Comparison of ENCODE assay signal across 11 mouse cellular contexts in genomic region chr11:55415731-55416130, GRCm38 (mm10). TPM values are rescaled to one million over a fixed set of nuclear protein-coding genes. Genes with fewer than 3 reads are reported as not detected.
DNase-seq lines count a peak whose midpoint lies in the region; ATAC-seq and TF ChIP-seq lines count a peak whose summit lies in the region.
"Not testable (repeated sequence)": the region's sequence is repeated elsewhere in the genome, so short reads cannot be mapped to it uniquely, and the experiment has no call there.
"Had no signal": no experiment of that assay in that cellular context is flagged by ENCODE, and none has a peak within 500 bp of the region (broad histone marks: within the 10 kb centered on the region; RNA-seq: fewer than 3 reads in every experiment).

No protein-coding gene starts in this region.

- peak overlapping the region; percentile 10; the same call in 1 of the 2 replicates for H3K4me2 ChIP-seq in embryonic facial prominence, embryonic 14.5 days (ENCODE audit: low read depth, low read length)
- peak overlapping the region; percentile 87 for H3K4me2 ChIP-seq in heart, embryonic 14.5 days (ENCODE audit: low read length)
- 0 out of 2 replicates have a peak overlapping the region, but pooled peaks have one; percentile 1 for H3K4me2 ChIP-seq in limb, embryonic 12.5 days
- H3K4me2 ChIP-seq in lung, postnatal 0 days (replicated peaks; ENCODE audit: low read depth, low read length), result peak overlapping the region; percentile 36; the same call in 1 of the 2 replicates
- H3K4me2 ChIP-seq in stomach, embryonic 16.5 days (ENCODE audit: low read depth, low read length), result peak overlapping the region; percentile 76

- H3K9me3 ChIP-seq in embryonic facial prominence, embryonic 14.5 days (ENCODE audit: control insufficient read depth, low read length); heart, embryonic 14.5 days (ENCODE audit: control insufficient read depth, low read length); limb, embryonic 12.5 days; lung, postnatal 0 days (ENCODE audit: low read length); stomach, embryonic 16.5 days (replicated peaks; ENCODE audit: control insufficient read depth, low read length): not testable (repeated sequence)

- not testable (repeated sequence) for H3K9ac ChIP-seq in embryonic facial prominence, embryonic 14.5 days (ENCODE audit: low read depth, low read length); heart, adult 2 months (ENCODE audit: low read depth, low read length); limb, embryonic 12.5 days (replicated peaks); lung, postnatal 0 days (replicated peaks; ENCODE audit: low read depth)
- peak overlapping the region; percentile 97; the same call in 1 of the 2 replicates for H3K9ac ChIP-seq in heart, embryonic 14.5 days (ENCODE audit: low read length)
- peak overlapping the region; percentile 58; the same call in 1 of the 2 replicates for H3K9ac ChIP-seq in stomach, embryonic 16.5 days (ENCODE audit: low read length)

- H3K27me3 ChIP-seq in embryonic facial prominence, embryonic 14.5 days (replicated peaks; ENCODE audit: control insufficient read depth, insufficient read depth, low read length); heart, adult 2 months (ENCODE audit: control insufficient read depth, insufficient read depth, low read length); heart, embryonic 14.5 days (ENCODE audit: control insufficient read depth, insufficient read depth, low read length); kidney, adult 2 months (replicated peaks; ENCODE audit: control insufficient read depth, insufficient read depth, low read length); limb, embryonic 12.5 days; lung, postnatal 0 days (replicated peaks; ENCODE audit: insufficient read depth, low read length); stomach, embryonic 16.5 days (ENCODE audit: control insufficient read depth, insufficient read depth, low read length): not testable (repeated sequence)

- ATAC-seq in embryonic facial prominence, embryonic 14.5 days (ENCODE audit: low read depth); heart, embryonic 14.5 days (ENCODE audit: insufficient number of reproducible peaks, insufficient read depth, low FRiP score, low read depth); limb, embryonic 12.5 days (ENCODE audit: insufficient number of reproducible peaks, insufficient read depth, low FRiP score, low TSS enrichment, low read depth); lung, postnatal 0 days; stomach, embryonic 16.5 days (ENCODE audit: insufficient read depth, low FRiP score): not testable (repeated sequence)

- intact Hi-C loops in heart, adult 2 months (cut with DNase I), result not testable (repeated sequence)

- not testable (repeated sequence) for TF ChIP-seq POLR2A in heart, adult 2 months (IDR thresholded peaks at IDR 0.05; ENCODE audit: insufficient read depth, low read depth, low read length); kidney, adult 2 months (IDR thresholded peaks at IDR 0.05; ENCODE audit: low read depth, low read length)

- H3K36me3 ChIP-seq in embryonic facial prominence, embryonic 14.5 days (ENCODE audit: control insufficient read depth, insufficient read depth, low read length), result peaks cover 28% of the 10 kb centered on the region; the same call in 1 of the 2 replicates
- H3K36me3 ChIP-seq in heart, adult 2 months (ENCODE audit: control insufficient read depth, insufficient read depth, low read length), result peaks cover 37% of the 10 kb centered on the region
- H3K36me3 ChIP-seq in heart, embryonic 14.5 days (ENCODE audit: control insufficient read depth, insufficient read depth, low read length), result peaks cover 32% of the 10 kb centered on the region
- H3K36me3 ChIP-seq in kidney, adult 2 months (ENCODE audit: control insufficient read depth, insufficient read depth, low read length); lung, postnatal 0 days (ENCODE audit: insufficient read depth, low read length); stomach, embryonic 16.5 days (ENCODE audit: control insufficient read depth, insufficient read depth, low read length): not testable (repeated sequence)
- H3K36me3 ChIP-seq in limb, embryonic 12.5 days, result peaks cover 24% of the 10 kb centered on the region

- H3K4me3 ChIP-seq in embryonic facial prominence, embryonic 14.5 days (ENCODE audit: low read depth, low read length), result peak overlapping the region; percentile 56; the same call in 1 of the 2 replicates
- H3K4me3 ChIP-seq in heart, adult 2 months, result peak overlapping the region; percentile 39
- H3K4me3 ChIP-seq in heart, embryonic 14.5 days (ENCODE audit: control insufficient read depth in 1 of 2, insufficient read depth in 1 of 2, low read depth in 1 of 2, low read length in 2 of 2); kidney, adult 2 months (ENCODE audit: insufficient read depth, low read depth, low read length); limb, embryonic 12.5 days (replicated peaks); lung, postnatal 0 days (ENCODE audit: low read depth, low read length): not testable (repeated sequence)
- H3K4me3 ChIP-seq in stomach, embryonic 16.5 days (replicated peaks; ENCODE audit: low read length), result peak overlapping the region; percentile 17; the same call in 1 of the 2 replicates

- H3K79me2 ChIP-seq in heart, adult 2 months (replicated peaks; ENCODE audit: control insufficient read depth, insufficient read depth, low read length), result not testable (repeated sequence)

- peaks cover 31% of the 10 kb centered on the region for H3K4me1 ChIP-seq in embryonic facial prominence, embryonic 14.5 days (ENCODE audit: control insufficient read depth, insufficient read depth, low read length)
- H3K4me1 ChIP-seq in heart, adult 2 months (ENCODE audit: control insufficient read depth, insufficient read depth, low read length), result peaks cover 40% of the 10 kb centered on the region
- peaks cover 38 to 74% of the 10 kb centered on the region in 2 experiments for H3K4me1 ChIP-seq in heart, embryonic 14.5 days (ENCODE audit: control insufficient read depth in 2 of 2, insufficient read depth in 2 of 2, low read length in 2 of 2)
- not testable (repeated sequence) for H3K4me1 ChIP-seq in kidney, adult 2 months (ENCODE audit: control insufficient read depth, insufficient read depth, low read length)
- H3K4me1 ChIP-seq in limb, embryonic 12.5 days (replicated peaks), result peaks cover 48% of the 10 kb centered on the region
- peaks cover 30% of the 10 kb centered on the region; the same call in 1 of the 2 replicates for H3K4me1 ChIP-seq in lung, postnatal 0 days (ENCODE audit: insufficient read depth, low read depth, low read length)
- H3K4me1 ChIP-seq in stomach, embryonic 16.5 days (ENCODE audit: control insufficient read depth, insufficient read depth, low read length), result peaks cover 59% of the 10 kb centered on the region

- TF ChIP-seq EP300 in heart, adult 2 months (IDR thresholded peaks at IDR 0.05; ENCODE audit: insufficient read depth, low read depth, low read length); lung, postnatal 0 days (IDR thresholded peaks at IDR 0.05): not testable (repeated sequence)

- 86% methylated on average over 5 of the region's 6 CpGs for WGBS in embryonic facial prominence, embryonic 14.5 days
- 42% methylated on average over 6 of the region's 6 CpGs for WGBS in heart, adult 2 months
- whole genome bisulfite sequencing in heart, embryonic 14.5 days, result 73% methylated on average over 5 of the region's 6 CpGs
- 74% methylated on average over 6 of the region's 6 CpGs for WGBS in kidney, adult 2 months
- WGBS in limb, embryonic 12.5 days, result 89% methylated on average over 6 of the region's 6 CpGs
- 69% methylated on average over 6 of the region's 6 CpGs for WGBS in lung, postnatal 0 days
- 80% methylated on average over 6 of the region's 6 CpGs for WGBS in stomach, embryonic 16.5 days

- TF ChIP-seq CTCF in heart, adult 2 months (IDR thresholded peaks at IDR 0.05); kidney, adult 2 months (conservative IDR thresholded peaks at IDR 0.05; ENCODE audit: insufficient read depth, insufficient read length, low read depth, low read length); lung, postnatal 0 days (IDR thresholded peaks at IDR 0.05): not testable (repeated sequence)

- H3K27ac ChIP-seq in embryonic facial prominence, embryonic 14.5 days (replicated peaks; ENCODE audit: low read depth, low read length), result 0 out of 2 replicates have a peak overlapping the region, but pooled peaks have one; percentile 29
- H3K27ac ChIP-seq in heart, adult 2 months, result peak overlapping the region; percentile 91
- peak overlapping the region in 1 of 2 experiments; percentile 98; a peak in 2 of 4 replicates for H3K27ac ChIP-seq in heart, embryonic 14.5 days (replicated peaks in 1 of 2; ENCODE audit: control insufficient read depth in 1 of 2, insufficient read depth in 1 of 2, low read depth in 2 of 2, low read length in 2 of 2)
- H3K27ac ChIP-seq in kidney, adult 2 months (ENCODE audit: insufficient read depth, low read depth, low read length), result peak overlapping the region; percentile 74; the same call in 1 of the 2 replicates
- H3K27ac ChIP-seq in limb, embryonic 12.5 days; stomach, embryonic 16.5 days (ENCODE audit: low read length): not testable (repeated sequence)
- peak overlapping the region; percentile 82 for H3K27ac ChIP-seq in lung, postnatal 0 days (ENCODE audit: low read length)

- DNase-seq in 3134 (ENCODE audit: extremely low read depth, insufficient read length, low spot score), result peak; percentile 51
- not testable (repeated sequence) for DNase-seq in embryonic facial prominence, embryonic 14.5 days (ENCODE audit: low spot score); heart, adult 2 months; kidney, adult 2 months; lung, postnatal 0 days (ENCODE audit: low spot score)

RNA-seq across cellular contexts. Expression of gene Sparc, which starts 7.3 kb away (rescaled TPM):
- polyA plus RNA-seq in embryonic facial prominence, embryonic 14.5 days (2014; fragmentation: Nextera tagmentation; extraction: Ambion mirVana), result 2,713 and 3,340 TPM in 2 replicates
- 100 to 1,000 TPM; 320 to 420 TPM for total RNA-seq in heart, adult 2 months (2021)
- 666 and 876 TPM in 2 replicates for polyA plus RNA-seq in heart, adult 2 months (2012; rRNA removed)
- polyA plus RNA-seq in heart, embryonic 14.5 days (2014; fragmentation: Nextera tagmentation; extraction: Ambion mirVana), result 1,748 and 1,849 TPM in 2 replicates
- polyA plus RNA-seq in kidney, adult 2 months (2012; rRNA removed), result 585 and 720 TPM in 2 replicates
- 444 and 488 TPM in 2 replicates for polyA plus RNA-seq in limb, embryonic 12.5 days (2016; fragmentation: Nextera tagmentation; extraction: Ambion mirVana)
- polyA plus RNA-seq in lung, postnatal 0 days (2015; fragmentation: Nextera tagmentation; extraction: Ambion mirVana), result 3,302 and 3,486 TPM in 2 replicates
- polyA plus RNA-seq in stomach, embryonic 16.5 days (2015; fragmentation: Nextera tagmentation; extraction: Ambion mirVana), result 2,158 and 2,387 TPM in 2 replicates
- total RNA-seq: monocyte, adult 5-6 weeks had no signal
- polyA plus RNA-seq: G1E; inflammation-experienced regulatory T-cells, adult 6 months had no signal

RNA-seq across cellular contexts. Expression of gene Atox1, which starts 45.3 kb away (rescaled TPM):
- polyA plus RNA-seq in embryonic facial prominence, embryonic 14.5 days (2014; fragmentation: Nextera tagmentation; extraction: Ambion mirVana), result 409 and 416 TPM in 2 replicates
- total RNA-seq in heart, adult 2 months (2021), result 100 to 1,000 TPM in 1 of 2 experiments, 10 to 100 TPM in 1; 98.6 to 112 TPM
- 155 and 204 TPM in 2 replicates for polyA plus RNA-seq in heart, adult 2 months (2012; rRNA removed)
- polyA plus RNA-seq in heart, embryonic 14.5 days (2014; fragmentation: Nextera tagmentation; extraction: Ambion mirVana), result 311 and 354 TPM in 2 replicates
- polyA plus RNA-seq in kidney, adult 2 months (2012; rRNA removed), result 698 and 771 TPM in 2 replicates
- 264 and 265 TPM in 2 replicates for polyA plus RNA-seq in limb, embryonic 12.5 days (2016; fragmentation: Nextera tagmentation; extraction: Ambion mirVana)
- polyA plus RNA-seq in lung, postnatal 0 days (2015; fragmentation: Nextera tagmentation; extraction: Ambion mirVana), result 440 and 498 TPM in 2 replicates
- 421 and 424 TPM in 2 replicates for polyA plus RNA-seq in stomach, embryonic 16.5 days (2015; fragmentation: Nextera tagmentation; extraction: Ambion mirVana)

RNA-seq across cellular contexts. Expression of gene G3bp1, which starts 53.8 kb away (rescaled TPM):
- 147 and 171 TPM in 2 replicates for polyA plus RNA-seq in embryonic facial prominence, embryonic 14.5 days (2014; fragmentation: Nextera tagmentation; extraction: Ambion mirVana)
- 10 to 100 TPM; 40.0 to 41.3 TPM for total RNA-seq in heart, adult 2 months (2021)
- 22.0 and 31.6 TPM in 2 replicates for polyA plus RNA-seq in heart, adult 2 months (2012; rRNA removed)
- polyA plus RNA-seq in heart, embryonic 14.5 days (2014; fragmentation: Nextera tagmentation; extraction: Ambion mirVana), result 103 and 104 TPM in 2 replicates
- polyA plus RNA-seq in kidney, adult 2 months (2012; rRNA removed), result 23.3 and 28.3 TPM in 2 replicates
- 246 and 248 TPM in 2 replicates for polyA plus RNA-seq in limb, embryonic 12.5 days (2016; fragmentation: Nextera tagmentation; extraction: Ambion mirVana)
- polyA plus RNA-seq in lung, postnatal 0 days (2015; fragmentation: Nextera tagmentation; extraction: Ambion mirVana), result 47.7 and 52.5 TPM in 2 replicates
- 130 and 142 TPM in 2 replicates for polyA plus RNA-seq in stomach, embryonic 16.5 days (2015; fragmentation: Nextera tagmentation; extraction: Ambion mirVana)

Comparison
In these comparisons a context has a peak if more than half of its experiments do, and no peak if none do; other contexts are left out.
1. H3K4me2 ChIP-seq: peak in every context shown above with its lines; median percentile 87 in heart, embryonic 14.5 days; 76 in stomach, embryonic 16.5 days; 36 in lung, postnatal 0 days; 10 in embryonic facial prominence, embryonic 14.5 days; 1 in limb, embryonic 12.5 days.